Mouse (Mus musculus): ENCODE measurements around the gene Timd2. TPM values are rescaled to one million over a fixed set of nuclear protein-coding genes. Genes with fewer than 3 reads are reported as not detected.
"Not testable (repeated sequence)": the region's sequence is repeated elsewhere in the genome, so short reads cannot be mapped to it uniquely, and the experiment has no call there.

Gene Timd2
- not detected for total RNA-seq (2021)
- long read RNA-seq, experiment 1, result 0 reads
- long read RNA-seq, experiment 2, result 0 reads

DNA sequence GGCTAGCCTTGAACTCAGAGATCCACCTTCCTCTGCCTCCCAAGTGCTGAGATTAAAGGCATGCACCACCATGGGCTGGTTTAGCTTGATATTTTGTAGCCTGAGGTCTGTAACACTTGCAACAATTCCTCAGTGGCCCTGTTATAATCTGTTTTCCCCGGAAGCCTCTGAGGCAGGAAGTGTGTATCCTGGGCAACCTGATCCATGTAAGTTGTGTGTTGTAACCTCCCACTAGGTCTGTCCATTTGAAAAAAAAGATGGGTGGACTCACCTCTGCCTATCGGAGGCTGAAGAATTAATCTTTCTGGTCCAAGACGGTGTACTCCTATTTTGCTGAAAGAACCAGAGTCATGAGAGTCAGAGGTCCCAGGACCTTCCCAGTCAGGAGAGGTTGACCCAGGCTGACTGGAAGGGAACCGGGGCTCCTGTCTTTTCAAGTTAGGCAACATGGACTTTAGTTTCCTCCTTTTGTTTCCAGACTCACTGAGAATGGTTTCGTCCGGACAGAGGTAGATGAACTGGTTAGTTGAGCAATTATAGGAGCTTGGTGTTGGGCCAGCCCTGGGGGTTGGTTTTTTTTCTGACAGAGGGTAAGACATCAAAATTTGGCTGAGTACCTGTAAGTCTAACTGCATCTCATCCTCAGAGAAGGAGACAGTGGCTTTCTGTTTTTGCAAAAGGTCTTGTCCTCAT, at the start of gene Timd2:
TSS of gene Timd2 (minus strand) at position 398 of the 693 bp plus-strand sequence.
- no peak for DNase-seq

DNA sequence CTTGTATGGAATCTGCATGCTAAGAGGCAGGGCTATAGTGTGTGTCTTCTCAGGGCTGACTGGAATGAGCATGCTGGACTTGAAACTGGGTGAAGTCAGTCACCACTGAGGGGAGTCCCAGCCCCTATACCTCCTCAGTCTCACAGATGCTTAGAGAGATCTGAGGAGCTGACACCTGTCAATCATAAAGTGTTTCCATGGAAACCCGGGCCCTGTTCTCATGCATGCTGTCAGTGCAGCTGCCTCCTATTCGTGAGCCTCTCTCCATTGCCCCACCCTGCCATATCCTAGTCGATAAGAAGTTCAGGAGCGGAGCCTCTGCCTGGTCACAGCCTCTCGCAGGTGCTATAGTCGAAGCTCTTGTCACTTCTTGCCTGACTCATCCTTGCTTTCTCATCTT, 48.9 kb upstream of the Timd2 start:
- DNase-seq, result not testable (repeated sequence)

GRCm38 (mm10) chr11:46754669-46755068, 47.8 kb upstream of the Timd2 start:
- no peak for DNase-seq

DNA sequence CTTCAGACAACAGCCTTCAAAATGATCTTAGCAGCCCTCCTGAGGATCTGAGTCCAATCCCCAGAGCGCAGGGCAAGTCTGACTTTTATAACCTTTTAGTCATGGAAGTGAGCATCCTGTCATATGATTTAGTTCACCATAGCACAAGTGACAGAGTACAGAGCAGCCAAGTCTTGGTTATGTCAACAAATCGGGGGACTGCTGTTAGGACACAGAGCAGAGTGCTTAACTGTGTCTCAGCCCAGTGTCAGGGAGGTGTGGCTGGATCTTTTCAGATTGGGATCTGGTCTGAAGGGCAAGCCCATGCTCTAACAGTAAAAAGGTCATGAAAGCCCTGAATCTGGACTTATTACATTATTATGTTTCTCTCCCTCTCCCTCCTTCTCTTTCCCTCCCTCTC, 46.8 kb upstream of the Timd2 start:
- no peak for DNase-seq

- no peak for DNase-seq
Observed at GRCm38 (mm10) chr11:46747996-46748395, 41.1 kb upstream of the Timd2 start.

DNA sequence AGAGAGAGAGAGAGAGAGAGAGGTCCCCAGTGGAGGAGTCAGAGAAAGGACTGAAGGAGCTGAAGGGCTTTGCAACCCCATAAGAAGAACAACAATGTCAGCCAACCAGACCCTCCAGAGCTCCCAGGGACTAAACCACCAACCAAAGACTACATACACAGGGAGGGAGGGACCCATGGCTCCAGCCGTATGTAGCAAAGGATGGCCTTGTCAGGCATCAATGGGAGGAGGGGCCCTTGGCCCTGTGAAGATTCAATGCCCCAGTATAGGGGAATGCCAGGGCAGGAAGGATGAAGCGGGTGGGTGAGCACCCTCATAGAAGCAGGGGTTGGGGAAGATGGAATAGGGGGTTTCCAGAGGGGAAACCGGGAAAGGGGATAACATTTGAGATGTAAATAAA, 34.9 kb upstream of the Timd2 start:
- no peak for DNase-seq

GRCm38 (mm10) chr11:46740886-46741285, 34.0 kb upstream of the Timd2 start:
- DNase-seq, result no peak

GRCm38 (mm10) chr11:46739501-46739900, 32.6 kb upstream of the Timd2 start:
- no peak for DNase-seq

- not testable (repeated sequence) for DNase-seq
Observed at GRCm38 (mm10) chr11:46735076-46735475, 28.2 kb upstream of the Timd2 start, which contains the start of gene Havcr1. Gene Havcr1, plus strand, starts transcription at chr11:46735080.

DNA sequence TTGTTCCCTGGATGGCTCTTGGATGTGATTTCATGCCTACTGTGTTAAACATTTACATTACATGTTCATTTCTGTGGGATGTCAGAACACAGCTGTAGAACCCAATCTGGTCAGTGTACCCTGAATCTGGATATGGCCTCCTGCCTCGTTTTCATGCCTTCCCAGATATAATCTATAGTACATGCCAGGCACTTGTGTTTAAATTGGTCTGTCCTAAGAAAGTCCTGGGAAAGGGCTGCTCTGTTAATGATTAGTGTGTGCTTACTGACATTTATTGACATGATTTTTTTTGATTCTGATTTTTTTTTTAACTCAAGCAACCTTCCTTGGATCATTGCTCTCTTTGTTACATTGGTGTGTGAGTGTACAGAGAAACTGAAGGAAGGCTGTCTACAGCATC, 27.8 kb upstream of the Timd2 start:
- DNase-seq, result no peak

- DNase-seq, result no peak
Observed at GRCm38 (mm10) chr11:46733242-46733789, 26.5 kb upstream of the Timd2 start.

DNA sequence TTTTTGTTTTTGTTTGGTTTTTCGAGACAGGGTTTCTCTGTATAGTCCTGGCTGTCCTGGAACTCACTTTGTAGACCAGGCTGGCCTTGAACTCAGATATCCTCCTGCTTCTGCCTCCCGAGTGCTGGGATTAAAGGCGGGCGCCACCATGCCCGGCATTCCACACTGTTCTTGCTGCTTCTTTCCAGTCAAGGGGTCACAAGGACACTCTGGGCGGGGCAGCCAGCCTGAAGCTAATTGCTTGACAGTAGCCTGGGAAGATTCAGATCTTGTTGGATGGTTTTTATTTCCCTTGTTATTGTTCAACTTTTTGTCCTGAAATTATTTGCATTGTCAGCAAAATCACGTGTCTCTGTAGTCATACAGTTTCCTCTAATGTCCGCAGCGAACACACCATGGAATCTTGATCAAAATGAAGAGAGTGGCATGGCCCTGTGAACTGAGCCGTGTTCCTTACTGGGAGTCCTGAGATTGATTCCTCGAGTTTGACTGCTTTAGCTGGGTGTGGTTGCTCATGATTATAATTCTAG, 24.7 kb upstream of the Timd2 start:
- no peak for DNase-seq

DNA sequence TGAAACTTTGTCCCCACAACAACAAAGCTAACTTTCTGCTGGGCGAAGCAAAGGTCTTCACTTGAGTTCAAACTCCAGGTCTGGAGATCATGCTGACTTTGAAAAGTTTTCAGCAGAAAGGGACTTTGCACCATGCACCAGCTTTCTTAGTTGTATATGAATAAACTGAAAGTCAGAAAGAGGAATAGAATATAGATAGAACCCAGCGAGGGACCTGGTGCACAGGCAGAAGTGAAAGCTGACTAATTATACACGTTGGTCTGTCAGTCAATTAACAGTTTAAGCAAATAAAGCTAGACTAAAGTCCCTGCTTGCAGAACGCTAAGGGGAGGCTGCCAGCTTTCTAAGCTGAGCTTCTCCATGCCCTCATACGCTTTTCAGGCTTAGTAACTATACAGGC, 8.0 kb downstream of the Timd2 start:
- DNase-seq, result no peak

GRCm38 (mm10) chr11:46698278-46698655, 8.6 kb downstream of the Timd2 start:
- no peak for DNase-seq

- no peak for DNase-seq
Observed at GRCm38 (mm10) chr11:46697433-46698277, 9.2 kb downstream of the Timd2 start.

- DNase-seq, result not testable (repeated sequence)
Observed at GRCm38 (mm10) chr11:46695849-46696248, 11.0 kb downstream of the Timd2 start.

DNA sequence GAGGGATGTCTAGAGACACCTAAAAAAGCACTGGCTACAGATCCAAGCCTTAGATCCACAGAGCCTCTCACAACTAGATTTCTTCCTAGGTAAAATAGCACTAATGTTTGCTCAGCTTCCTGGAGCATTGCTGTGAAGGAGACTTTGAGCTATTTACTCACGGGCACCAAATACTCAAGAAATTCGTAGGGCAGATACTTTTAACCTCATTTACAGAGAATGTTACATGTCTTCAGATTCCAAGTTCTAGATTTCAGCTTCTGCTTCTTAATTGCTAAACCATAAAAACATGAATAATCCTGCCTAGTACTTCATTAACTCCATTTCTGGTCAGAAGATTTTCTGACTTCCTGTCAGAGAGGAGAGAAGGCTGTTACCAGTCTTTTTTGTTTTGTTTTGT, 16.7 kb downstream of the Timd2 start:
- no peak for DNase-seq

GRCm38 (mm10) chr11:46683723-46684122, 23.1 kb downstream of the Timd2 start:
- no peak for DNase-seq

GRCm38 (mm10) chr11:46682842-46683241, 24.0 kb downstream of the Timd2 start:
- no peak for DNase-seq

DNA sequence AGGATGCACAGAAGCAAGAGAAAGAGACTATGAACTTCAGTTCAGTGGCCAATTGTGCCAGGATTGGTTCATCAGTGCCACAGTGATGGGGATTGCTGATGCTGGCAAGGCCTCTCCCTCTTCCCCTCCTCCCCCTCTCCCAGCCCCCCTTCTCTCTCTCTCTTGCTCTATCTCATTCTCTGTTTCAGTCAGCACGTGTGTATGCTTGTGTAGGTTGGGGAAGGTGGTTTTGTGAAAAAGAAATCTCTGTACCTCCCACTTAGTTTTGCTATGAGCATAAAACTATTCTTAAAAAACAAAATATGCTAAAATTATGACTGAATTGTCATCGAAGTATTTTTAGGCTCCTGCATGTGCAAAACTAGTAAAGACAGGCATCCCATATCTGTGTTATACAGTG, 38.9 kb downstream of the Timd2 start:
- DNase-seq, result no peak

- DNase-seq, result no peak
Observed at GRCm38 (mm10) chr11:46667105-46667504, 39.8 kb downstream of the Timd2 start.

- no peak for DNase-seq
Observed at GRCm38 (mm10) chr11:46665599-46666522, 41.0 kb downstream of the Timd2 start.

Data from gastrocnemius, postnatal 10 days (tissue).